Mouse (Mus musculus): ENCODE measurements at regions not wholly inside any gene's neighbourhood (a gene's known extent, or its start where the extent isn't known, plus 50 kb on each side); places are given as distances from the start of the nearest gene placed in this dataset.

DNA sequence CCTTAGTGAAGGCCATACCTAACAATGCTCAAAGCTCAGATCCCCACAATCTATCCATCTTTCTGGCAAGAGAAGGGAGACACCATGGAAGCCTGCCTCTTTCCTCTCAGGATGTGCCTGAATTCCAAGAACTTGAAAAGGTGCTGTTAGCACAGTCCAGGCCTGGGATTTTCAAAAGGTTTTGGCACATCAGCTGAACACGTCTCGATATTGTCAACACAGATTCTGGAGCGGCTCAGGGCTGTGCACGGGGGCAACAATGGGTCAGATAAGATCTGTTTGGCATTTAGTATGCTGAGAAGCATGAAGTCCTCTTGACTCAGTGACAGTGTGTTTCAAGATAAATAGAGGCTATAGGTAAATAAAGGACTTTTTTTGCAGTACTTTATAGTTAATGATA is 152.8 kb downstream of the Map2k4 start:
- TF ChIP-seq MAX (IDR thresholded peaks at IDR 0.05) (no peak), MYOG (IDR thresholded peaks at IDR 0.05; ENCODE audit: control insufficient read depth, extremely low read depth, insufficient read length) (no peak), CTCF (IDR thresholded peaks at IDR 0.05; ENCODE audit: control insufficient read depth, insufficient read depth, insufficient read length) (no peak), MYOD1 (IDR thresholded peaks at IDR 0.05; ENCODE audit: control insufficient read depth, insufficient read length, low read depth) (no peak), USF1 (IDR thresholded peaks at IDR 0.05; ENCODE audit: low read depth) (no peak), FOSL1 (IDR thresholded peaks at IDR 0.05; ENCODE audit: insufficient read depth, low read length, poor library complexity, severe bottlenecking) (no peak)

Data from C2C12 (cell line).